Mouse (Mus musculus): ENCODE results near the gene Pln. TPM values are rescaled to one million over a fixed set of nuclear protein-coding genes. Genes with fewer than 3 reads are reported as not detected.
A peak's percentile ranks its signal among the peaks of the same experiment; 100 is the strongest.

Pln gene
- polyA plus RNA-seq, 1 experiment from 2014 or later, result 1.5 TPM

GRCm38 (mm10) chr10:53379709-53380106 is 42.2 kb downstream of the Pln start, which contains the start of gene Cep85l:
Cep85l (minus strand) TSS chr10:53379947.
- H3K9me3 ChIP-seq (ENCODE audit: control insufficient read depth, low read length), result no peaks in the 10 kb centered on the region
- 0% methylated on average over 31 of the region's 31 CpGs for WGBS
- H3K9ac ChIP-seq, result peak within 1 kb of the TSS; percentile 99
- peak within 1 kb of the TSS; percentile 98 for H3K4me3 ChIP-seq (replicated peaks; ENCODE audit: low read length)
- no peaks in the 10 kb centered on the region for H3K36me3 ChIP-seq (replicated peaks; ENCODE audit: control insufficient read depth, insufficient read depth)
- DNase-seq (ENCODE audit: low spot score), result peak; percentile 90
- peak within 1 kb of the TSS; percentile 97 for H3K27ac ChIP-seq
- ATAC-seq (ENCODE audit: low FRiP score), result peak; percentile 98
- H3K4me1 ChIP-seq (replicated peaks; ENCODE audit: control insufficient read depth, insufficient read depth, low read length), result peaks cover 30% of the 10 kb centered on the region
- no peaks in the 10 kb centered on the region for H3K27me3 ChIP-seq (ENCODE audit: control insufficient read depth, insufficient read depth, low read length)
- H3K4me2 ChIP-seq (replicated peaks), result peak within 1 kb of the TSS; percentile 71

GRCm38 (mm10) chr10:53382696-53383365 is 45.4 kb downstream of the Pln start:
- ATAC-seq (ENCODE audit: low FRiP score) (no peak), DNase-seq (ENCODE audit: low spot score) (no peak)
- H3K9me3 ChIP-seq (ENCODE audit: control insufficient read depth, low read length), result no peaks in the 10 kb centered on the region
- no peak overlapping the region for H3K4me3 ChIP-seq (replicated peaks; ENCODE audit: low read length)
- H3K4me1 ChIP-seq (replicated peaks; ENCODE audit: control insufficient read depth, insufficient read depth, low read length), result peaks cover 14% of the 10 kb centered on the region
- no peak overlapping the region for H3K9ac ChIP-seq
- H3K27ac ChIP-seq, result no peak overlapping the region
- no peak overlapping the region for H3K4me2 ChIP-seq (replicated peaks)
- H3K27me3 ChIP-seq (ENCODE audit: control insufficient read depth, insufficient read depth, low read length), result no peaks in the 10 kb centered on the region
- 79% methylated on average over 7 of the region's 7 CpGs for WGBS
- H3K36me3 ChIP-seq (replicated peaks; ENCODE audit: control insufficient read depth, insufficient read depth), result no peaks in the 10 kb centered on the region

- H3K36me3 ChIP-seq (replicated peaks; ENCODE audit: control insufficient read depth, insufficient read depth), result no peaks in the 10 kb centered on the region
- H3K27ac ChIP-seq, result no peak overlapping the region
- H3K4me2 ChIP-seq (replicated peaks), result no peak overlapping the region
- 91% methylated on average over 1 of the region's 1 CpGs for WGBS
- no peaks in the 10 kb centered on the region for H3K27me3 ChIP-seq (ENCODE audit: control insufficient read depth, insufficient read depth, low read length)
- H3K4me3 ChIP-seq (replicated peaks; ENCODE audit: low read length), result no peak overlapping the region
- no peak overlapping the region for H3K9ac ChIP-seq
- no peak for DNase-seq (ENCODE audit: low spot score)
- H3K9me3 ChIP-seq (ENCODE audit: control insufficient read depth, low read length), result no peaks in the 10 kb centered on the region
- ATAC-seq (ENCODE audit: low FRiP score), result no peak
- peaks cover 4% of the 10 kb centered on the region; the same call in 1 of the 2 replicates for H3K4me1 ChIP-seq (replicated peaks; ENCODE audit: control insufficient read depth, insufficient read depth, low read length)
Observed at GRCm38 (mm10) chr10:53384896-53385295, 47.4 kb downstream of the Pln start.

GRCm38 (mm10) chr10:53385438-53385837 is 48.0 kb downstream of the Pln start:
- DNase-seq (ENCODE audit: low spot score) (no peak), ATAC-seq (ENCODE audit: low FRiP score) (no peak)
- H3K9ac ChIP-seq, result no peak overlapping the region
- H3K36me3 ChIP-seq (replicated peaks; ENCODE audit: control insufficient read depth, insufficient read depth), result no peaks in the 10 kb centered on the region
- H3K27ac ChIP-seq, result no peak overlapping the region
- H3K4me3 ChIP-seq (replicated peaks; ENCODE audit: low read length), result no peak overlapping the region
- WGBS, result 86% methylated on average over 5 of the region's 5 CpGs
- H3K4me2 ChIP-seq (replicated peaks), result no peak overlapping the region
- H3K9me3 ChIP-seq (ENCODE audit: control insufficient read depth, low read length), result no peaks in the 10 kb centered on the region
- H3K4me1 ChIP-seq (replicated peaks; ENCODE audit: control insufficient read depth, insufficient read depth, low read length), result no peaks in the 10 kb centered on the region
- H3K27me3 ChIP-seq (ENCODE audit: control insufficient read depth, insufficient read depth, low read length), result no peaks in the 10 kb centered on the region

- H3K36me3 ChIP-seq (replicated peaks; ENCODE audit: control insufficient read depth, insufficient read depth), result no peaks in the 10 kb centered on the region
- 73% methylated on average over 6 of the region's 6 CpGs for WGBS
- H3K4me1 ChIP-seq (replicated peaks; ENCODE audit: control insufficient read depth, insufficient read depth, low read length), result no peaks in the 10 kb centered on the region
- H3K27ac ChIP-seq, result no peak overlapping the region
- no peak for ATAC-seq (ENCODE audit: low FRiP score)
- DNase-seq (ENCODE audit: low spot score), result no peak
- no peak overlapping the region for H3K4me3 ChIP-seq (replicated peaks; ENCODE audit: low read length)
- H3K9ac ChIP-seq, result no peak overlapping the region
- no peaks in the 10 kb centered on the region for H3K27me3 ChIP-seq (ENCODE audit: control insufficient read depth, insufficient read depth, low read length)
- H3K9me3 ChIP-seq (ENCODE audit: control insufficient read depth, low read length), result no peaks in the 10 kb centered on the region
- H3K4me2 ChIP-seq (replicated peaks), result no peak overlapping the region
Observed at GRCm38 (mm10) chr10:53388227-53388920, 50.9 kb downstream of the Pln start.

- no peak overlapping the region for H3K4me2 ChIP-seq (replicated peaks)
- no peak overlapping the region for H3K27ac ChIP-seq
- H3K27me3 ChIP-seq (ENCODE audit: control insufficient read depth, insufficient read depth, low read length), result no peaks in the 10 kb centered on the region
- peaks cover 13% of the 10 kb centered on the region; the same call in 1 of the 2 replicates for H3K4me1 ChIP-seq (replicated peaks; ENCODE audit: control insufficient read depth, insufficient read depth, low read length)
- H3K4me3 ChIP-seq (replicated peaks; ENCODE audit: low read length), result no peak overlapping the region
- DNase-seq (ENCODE audit: low spot score), result no peak
- WGBS, result 71% methylated on average over 9 of the region's 9 CpGs
- ATAC-seq (ENCODE audit: low FRiP score), result no peak
- H3K36me3 ChIP-seq (replicated peaks; ENCODE audit: control insufficient read depth, insufficient read depth), result no peaks in the 10 kb centered on the region
- H3K9me3 ChIP-seq (ENCODE audit: control insufficient read depth, low read length), result no peaks in the 10 kb centered on the region
- no peak overlapping the region for H3K9ac ChIP-seq
Observed at GRCm38 (mm10) chr10:53394923-53395629, 57.6 kb downstream of the Pln start.

Other genes starting within 250 kb of the Pln start
- gene Cep85l, start 42.3 kb downstream of the Pln start, polyA plus RNA-seq (2014; fragmentation: Nextera tagmentation; extraction: Ambion mirVana), result 6.0 and 7.8 TPM in 2 replicates

Data from hindbrain, embryonic 14.5 days (tissue).